Mouse (Mus musculus): Measurements from ENCODE around the gene Gpank1. TPM values are rescaled to one million over a fixed set of nuclear protein-coding genes. Genes with fewer than 3 reads are reported as not detected.

The Gpank1 gene
- polyA plus RNA-seq (2015; fragmentation: Nextera tagmentation; extraction: Ambion mirVana) = 24.3 and 25.4 TPM in 2 replicates

DNA sequence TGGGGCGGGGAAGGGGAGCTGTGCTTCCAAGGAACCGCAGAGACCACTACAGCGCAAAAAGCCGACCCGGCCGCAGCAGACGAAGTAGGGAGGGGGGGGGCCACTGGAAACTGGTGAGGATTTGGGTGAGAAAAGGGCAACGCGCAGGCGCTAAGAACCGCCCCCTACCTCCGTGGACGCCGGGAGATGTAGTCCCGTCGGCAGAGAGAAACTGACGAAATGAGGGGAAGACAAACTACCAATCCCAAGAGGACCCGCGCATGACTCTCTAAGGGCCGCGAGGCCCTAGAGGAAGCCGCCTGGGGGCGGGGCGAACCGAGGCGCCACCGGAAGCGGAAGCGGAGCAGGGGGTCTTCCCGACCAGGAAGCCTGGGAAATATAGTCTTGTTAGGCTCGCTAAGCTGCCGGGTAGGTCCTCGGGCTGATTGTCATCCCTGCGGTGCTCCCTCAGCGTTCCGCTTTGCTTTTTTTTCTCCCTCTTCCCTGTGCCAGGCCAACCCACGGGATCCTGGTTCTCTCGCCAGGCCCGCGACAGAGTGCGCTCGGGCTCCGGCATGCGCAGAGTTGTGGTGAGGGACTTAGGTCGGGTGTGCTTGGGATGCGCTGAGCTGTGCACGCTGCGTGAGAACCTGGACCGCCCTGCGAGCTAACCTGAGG lies at the start of gene Gpank1:
Gpank1 (plus strand) TSS at position 313 of the 657 bp plus-strand sequence.
- Histone ChIP-seq H3K27me3 (no peaks in the 10 kb centered on the region), H3K9ac (peak within 1 kb of the TSS; percentile 93), H3K4me2 (peak within 1 kb of the TSS; percentile 81), H3K4me1 (replicated peaks) (peaks cover 35% of the 10 kb centered on the region), H3K27ac (replicated peaks) (peak within 1 kb of the TSS; percentile 91), H3K36me3 (peaks cover 36% of the 10 kb centered on the region), H3K9me3 (no peaks in the 10 kb centered on the region), H3K4me3 (peak within 1 kb of the TSS; percentile 99)
- peak; percentile 95 for ATAC-seq (ENCODE audit: low FRiP score, low read depth)
- WGBS = under 1% methylated on average over 50 of the region's 50 CpGs

DNA sequence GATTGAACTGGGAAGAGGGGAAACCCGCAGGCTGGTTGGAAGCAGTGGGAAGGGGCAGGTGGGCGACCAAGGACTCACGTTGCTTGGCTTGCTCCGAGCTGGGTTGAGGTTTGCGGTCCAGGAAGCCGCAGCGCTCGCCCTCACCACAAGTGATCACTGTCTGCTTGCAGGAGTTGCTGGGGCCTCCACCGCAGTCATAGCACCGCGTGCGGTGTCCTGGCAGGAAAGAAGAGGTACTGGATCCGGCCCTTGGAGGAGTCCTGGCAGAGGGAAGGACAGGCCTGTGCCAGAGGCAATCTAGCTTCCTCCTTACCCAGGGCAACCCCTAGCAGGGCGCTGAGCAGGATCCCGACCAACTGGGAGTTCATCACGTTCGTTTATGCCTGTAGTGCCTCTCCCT lies 47.2 kb upstream of the Gpank1 start:
- Histone ChIP-seq H3K4me1 (replicated peaks) (peaks cover 8% of the 10 kb centered on the region; the same call in 1 of the 2 replicates), H3K27me3 (no peaks in the 10 kb centered on the region), H3K4me2 (no peak overlapping the region), H3K9ac (no peak overlapping the region), H3K36me3 (no peaks in the 10 kb centered on the region), H3K4me3 (no peak overlapping the region), H3K9me3 (no peaks in the 10 kb centered on the region), H3K27ac (replicated peaks) (no peak overlapping the region)
- no peak for ATAC-seq (ENCODE audit: low FRiP score, low read depth)
- WGBS = 57% methylated on average over 17 of the region's 17 CpGs

DNA sequence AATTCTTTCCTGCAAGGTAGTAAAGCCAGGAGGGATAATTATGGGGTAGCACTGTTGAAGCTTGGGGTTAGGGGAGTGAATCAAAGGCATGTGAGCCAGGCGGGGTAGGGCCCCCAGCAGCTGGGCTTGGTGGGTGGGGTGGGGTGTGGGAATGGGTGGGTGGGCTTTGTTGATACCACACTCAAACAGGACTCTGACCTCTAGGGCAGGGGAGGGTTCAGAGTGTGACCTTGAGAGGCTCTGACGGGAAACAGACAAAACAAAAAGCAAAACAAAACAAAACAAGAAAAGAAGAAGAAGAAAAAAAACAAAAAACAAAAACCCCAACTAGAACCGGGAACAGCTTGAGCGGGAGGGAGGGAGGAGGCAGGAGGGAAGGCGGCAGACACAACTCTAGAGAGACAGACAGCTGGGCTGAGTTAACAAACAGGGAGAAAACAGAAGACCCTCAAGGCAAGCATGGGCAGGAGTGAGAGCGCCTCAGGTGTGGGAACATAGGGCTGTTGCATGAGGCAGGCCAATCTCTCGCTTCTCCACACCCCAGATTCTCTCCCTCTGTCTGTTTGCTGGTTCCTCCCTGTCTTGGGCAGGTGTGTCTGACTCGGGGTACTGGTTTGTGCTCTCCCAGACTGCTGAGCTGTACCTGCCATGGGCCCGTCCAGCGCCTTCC lies 44.6 kb upstream of the Gpank1 start, which contains the start of gene Ly6g6e:
Ly6g6e (plus strand) TSS at position 396 of the 670 bp plus-strand sequence.
- no peak for ATAC-seq (ENCODE audit: low FRiP score, low read depth)
- Histone ChIP-seq H3K27me3 (no peaks in the 10 kb centered on the region), H3K4me1 (replicated peaks) (peaks cover 8% of the 10 kb centered on the region; the same call in 1 of the 2 replicates), H3K9me3 (no peaks in the 10 kb centered on the region), H3K36me3 (no peaks in the 10 kb centered on the region), H3K27ac (replicated peaks) (no peak within 1 kb of the TSS), H3K9ac (peak within 1 kb of the TSS; percentile 10; the same call in 1 of the 2 replicates), H3K4me2 (peak within 1 kb of the TSS; percentile 49), H3K4me3 (peak within 1 kb of the TSS; percentile 20)
- 35% methylated on average over 10 of the region's 10 CpGs for WGBS

DNA sequence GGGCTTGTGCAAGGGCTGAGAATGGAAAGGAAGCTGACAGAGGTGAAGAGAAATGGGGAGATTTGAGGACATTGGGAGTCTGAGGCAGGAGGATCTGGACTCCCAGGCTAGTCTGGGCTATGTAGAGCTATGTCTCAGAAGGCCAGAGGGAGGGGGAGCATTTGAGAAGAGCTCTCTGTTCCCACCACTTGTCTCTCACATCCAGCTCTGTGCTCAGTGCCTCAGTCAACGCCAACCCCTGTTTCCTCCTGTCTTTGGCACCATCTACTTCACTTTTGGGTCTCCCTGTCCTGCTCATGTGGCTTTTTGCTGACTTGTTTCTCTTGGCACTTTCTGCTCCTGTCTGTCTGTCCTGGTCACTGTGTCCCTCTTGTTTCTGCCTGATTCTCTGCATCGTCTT lies 44.0 kb upstream of the Gpank1 start:
- Histone ChIP-seq H3K27ac (replicated peaks) (no peak overlapping the region), H3K36me3 (no peaks in the 10 kb centered on the region), H3K4me3 (peak overlapping the region; percentile 20; the same call in 1 of the 2 replicates), H3K9ac (no peak overlapping the region), H3K27me3 (no peaks in the 10 kb centered on the region), H3K4me2 (peak overlapping the region; percentile 49), H3K4me1 (replicated peaks) (peaks cover 8% of the 10 kb centered on the region; the same call in 1 of the 2 replicates), H3K9me3 (no peaks in the 10 kb centered on the region)
- ATAC-seq (ENCODE audit: low FRiP score, low read depth) = 0 out of 2 replicates have a peak, but pooled peaks have one; percentile 27
- WGBS = 27% methylated on average over 2 of the region's 2 CpGs

GRCm38 (mm10) chr17:35077786-35078233 lies 43.4 kb upstream of the Gpank1 start, which contains the start of gene Ly6g6d:
Gene Ly6g6d, minus strand, starts transcription at chr17:35078065.
- 18% methylated on average over 14 of the region's 14 CpGs for WGBS
- Histone ChIP-seq H3K27me3 (no peaks in the 10 kb centered on the region), H3K9me3 (no peaks in the 10 kb centered on the region), H3K4me2 (peak within 1 kb of the TSS; percentile 49), H3K4me1 (replicated peaks) (peaks cover 8% of the 10 kb centered on the region; the same call in 1 of the 2 replicates), H3K4me3 (peak within 1 kb of the TSS; percentile 20), H3K36me3 (no peaks in the 10 kb centered on the region), H3K27ac (replicated peaks) (no peak within 1 kb of the TSS), H3K9ac (peak within 1 kb of the TSS; percentile 10; the same call in 1 of the 2 replicates)
- ATAC-seq (ENCODE audit: low FRiP score, low read depth) = no peak

GRCm38 (mm10) chr17:35079778-35080177 lies 41.5 kb upstream of the Gpank1 start:
- 70% methylated on average over 9 of the region's 9 CpGs for WGBS
- Histone ChIP-seq H3K9me3 (no peaks in the 10 kb centered on the region), H3K4me2 (no peak overlapping the region), H3K36me3 (no peaks in the 10 kb centered on the region), H3K27me3 (no peaks in the 10 kb centered on the region), H3K4me3 (no peak overlapping the region), H3K4me1 (replicated peaks) (peaks cover 8% of the 10 kb centered on the region; the same call in 1 of the 2 replicates), H3K27ac (replicated peaks) (no peak overlapping the region), H3K9ac (no peak overlapping the region)
- no peak for ATAC-seq (ENCODE audit: low FRiP score, low read depth)

- Histone ChIP-seq H3K9me3 (no peaks in the 10 kb centered on the region), H3K4me3 (no peak overlapping the region), H3K4me1 (replicated peaks) (peaks cover 8% of the 10 kb centered on the region; the same call in 1 of the 2 replicates), H3K4me2 (no peak overlapping the region), H3K27me3 (no peaks in the 10 kb centered on the region), H3K27ac (replicated peaks) (no peak overlapping the region), H3K36me3 (no peaks in the 10 kb centered on the region), H3K9ac (no peak overlapping the region)
- 64% methylated on average over 6 of the region's 6 CpGs for WGBS
- no peak for ATAC-seq (ENCODE audit: low FRiP score, low read depth)
These were observed 41.0 kb upstream of the Gpank1 start for GRCm38 (mm10) chr17:35080248-35080647.

- H3K27ac ChIP-seq (replicated peaks) = no peak overlapping the region
- H3K36me3 ChIP-seq = no peaks in the 10 kb centered on the region
- ATAC-seq (ENCODE audit: low FRiP score, low read depth) = no peak
- WGBS = 66% methylated on average over 4 of the region's 4 CpGs
- H3K9me3 ChIP-seq = no peaks in the 10 kb centered on the region
- H3K9ac ChIP-seq = no peak overlapping the region
- H3K4me3 ChIP-seq = no peak overlapping the region
- H3K27me3 ChIP-seq = no peaks in the 10 kb centered on the region
- peaks cover 8% of the 10 kb centered on the region; the same call in 1 of the 2 replicates for H3K4me1 ChIP-seq (replicated peaks)
- no peak overlapping the region for H3K4me2 ChIP-seq
These were observed 40.5 kb upstream of the Gpank1 start for GRCm38 (mm10) chr17:35080710-35081109.

- no peak for ATAC-seq (ENCODE audit: low FRiP score, low read depth)
- no peak overlapping the region for H3K27ac ChIP-seq (replicated peaks)
- no peaks in the 10 kb centered on the region for H3K36me3 ChIP-seq
- no peaks in the 10 kb centered on the region for H3K27me3 ChIP-seq
- H3K9me3 ChIP-seq = no peaks in the 10 kb centered on the region
- H3K9ac ChIP-seq = no peak overlapping the region
- 86% methylated on average over 16 of the region's 16 CpGs for WGBS
- peaks cover under 1% of the 10 kb centered on the region; the same call in 1 of the 2 replicates for H3K4me1 ChIP-seq (replicated peaks)
- H3K4me2 ChIP-seq = no peak overlapping the region
- no peak overlapping the region for H3K4me3 ChIP-seq
These were observed 38.2 kb upstream of the Gpank1 start for GRCm38 (mm10) chr17:35082841-35083576.

DNA sequence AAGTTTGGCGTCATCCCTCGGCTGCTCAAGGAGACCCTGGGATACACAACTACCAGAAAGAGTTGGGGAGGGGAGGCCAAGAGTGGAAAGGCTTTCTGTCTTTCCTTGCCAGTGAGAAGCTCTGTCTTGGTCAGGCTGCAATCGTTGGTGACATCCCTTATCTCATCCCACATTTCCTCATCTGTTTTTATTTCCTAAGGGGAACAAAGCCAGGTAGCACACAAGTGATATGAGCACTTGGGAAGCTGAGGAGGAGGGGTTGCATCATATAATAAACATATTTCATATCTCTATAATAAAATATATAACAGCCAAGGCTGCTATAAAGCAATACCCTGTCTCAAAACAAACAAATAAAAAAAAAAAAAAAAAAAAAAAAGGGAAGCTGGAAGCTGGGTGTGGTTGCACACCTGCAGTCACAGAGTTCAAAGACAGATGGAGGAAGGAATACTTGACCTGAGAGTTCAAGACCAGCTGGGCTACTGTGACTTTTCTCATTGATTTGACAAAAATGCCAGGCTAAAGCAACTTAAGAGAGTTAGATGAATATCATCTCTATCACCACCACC lies 37.2 kb upstream of the Gpank1 start:
- no peaks in the 10 kb centered on the region for H3K4me1 ChIP-seq (replicated peaks)
- H3K9ac ChIP-seq = no peak overlapping the region
- H3K4me3 ChIP-seq = no peak overlapping the region
- no peak overlapping the region for H3K27ac ChIP-seq (replicated peaks)
- no peaks in the 10 kb centered on the region for H3K27me3 ChIP-seq
- no peak overlapping the region for H3K4me2 ChIP-seq
- WGBS = 91% methylated on average over 3 of the region's 3 CpGs
- no peaks in the 10 kb centered on the region for H3K36me3 ChIP-seq
- ATAC-seq (ENCODE audit: low FRiP score, low read depth) = no peak
- no peaks in the 10 kb centered on the region for H3K9me3 ChIP-seq

GRCm38 (mm10) chr17:35085208-35085865 lies 35.9 kb upstream of the Gpank1 start, which contains the start of gene Ly6g6f:
Gene Ly6g6f, minus strand, starts transcription at chr17:35085610.
- WGBS = 85% methylated on average over 7 of the region's 7 CpGs
- no peak within 1 kb of the TSS for H3K4me2 ChIP-seq
- peaks cover 7% of the 10 kb centered on the region for H3K4me1 ChIP-seq (replicated peaks)
- H3K27ac ChIP-seq (replicated peaks) = no peak within 1 kb of the TSS
- no peaks in the 10 kb centered on the region for H3K36me3 ChIP-seq
- H3K9me3 ChIP-seq = no peaks in the 10 kb centered on the region
- H3K27me3 ChIP-seq = no peaks in the 10 kb centered on the region
- no peak within 1 kb of the TSS for H3K9ac ChIP-seq
- H3K4me3 ChIP-seq = no peak within 1 kb of the TSS
- no peak for ATAC-seq (ENCODE audit: low FRiP score, low read depth)

All from hindbrain, embryonic 15.5 days (tissue).